Mouse (Mus musculus) monocyte, adult 5-6 weeks (primary cell): Measurements from ENCODE around the gene Dmwd. TPM values are rescaled to one million over a fixed set of nuclear protein-coding genes. Genes with fewer than 3 reads are reported as not detected.

Experiments used
- ATAC-seq: fragments of 153-309, 156-312 bp; replicated peaks from 2 replicates; pipeline ENCODE4 v1.8.0; 2017; ENCODE audit warnings: mild to moderate bottlenecking; ENCODE audit not compliant: low TSS enrichment, insufficient number of reproducible peaks, severe bottlenecking, poor library complexity, low FRiP score
- total RNA-seq: library from RNA; stranded (forward); fragments of 200-1000, 200-491, 200-594 nt; gene quantifications from 3 replicates; pipeline ENCODE4 v1.2.3, GENCODE M21; 2017

Dmwd gene
- total RNA-seq, 1 experiment from 2014 or later, result 3.2 TPM

DNA sequence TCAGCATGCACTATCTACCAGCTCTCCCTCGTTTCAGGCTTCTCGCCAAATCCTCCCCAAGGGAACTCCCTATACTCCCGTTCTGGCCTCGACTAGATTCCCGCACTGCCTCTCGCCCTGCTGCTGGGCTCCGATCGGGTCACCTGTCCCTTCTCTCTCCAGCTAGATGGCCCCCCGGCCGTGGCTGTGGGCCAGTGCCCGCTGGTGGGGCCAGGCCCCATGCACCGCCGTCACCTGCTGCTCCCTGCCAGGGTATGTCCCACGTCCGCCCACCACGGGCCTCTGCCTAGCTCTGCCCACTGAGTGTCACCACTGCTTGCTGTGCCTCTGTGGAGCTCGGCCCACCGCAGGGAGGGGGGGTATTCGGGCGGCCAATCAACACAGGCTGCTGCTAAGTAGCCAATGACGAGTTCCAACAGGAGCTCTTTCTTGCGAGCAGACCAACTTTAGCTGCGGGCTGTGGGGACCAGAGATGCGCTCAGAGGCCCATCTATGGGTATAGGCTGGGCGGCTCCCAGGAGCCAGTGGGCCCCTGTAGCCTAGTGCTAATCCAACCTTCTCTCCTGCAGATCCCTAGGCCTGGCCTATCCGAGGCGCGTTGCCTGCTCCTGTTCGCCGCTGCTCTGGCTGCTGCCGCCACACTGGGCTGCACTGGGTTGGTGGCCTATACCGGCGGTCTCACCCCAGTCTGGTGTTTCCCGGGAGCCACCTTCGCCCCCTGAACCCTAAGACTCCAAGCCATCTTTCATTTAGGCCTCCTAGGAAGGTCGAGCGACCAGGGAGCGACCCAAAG is 16.6 kb downstream of the Dmwd start:
- no peak for ATAC-seq

- peak; percentile 48 for ATAC-seq
These were observed 17.1 kb downstream of the Dmwd start for GRCm38 (mm10) chr7:19093174-19093521.

- ATAC-seq, result no peak; the same call in 1 of the 2 replicates
These were observed 17.7 kb downstream of the Dmwd start for GRCm38 (mm10) chr7:19093537-19094385.

- no peak for ATAC-seq
These were observed 18.4 kb downstream of the Dmwd start, which contains the start of gene Six5 for GRCm38 (mm10) chr7:19094471-19094825. Six5 (plus strand) TSS chr7:19094594.

GRCm38 (mm10) chr7:19094826-19095750 is 19.1 kb downstream of the Dmwd start:
- no peak for ATAC-seq

- ATAC-seq, result no peak
These were observed 19.7 kb downstream of the Dmwd start for GRCm38 (mm10) chr7:19095751-19096110.

DNA sequence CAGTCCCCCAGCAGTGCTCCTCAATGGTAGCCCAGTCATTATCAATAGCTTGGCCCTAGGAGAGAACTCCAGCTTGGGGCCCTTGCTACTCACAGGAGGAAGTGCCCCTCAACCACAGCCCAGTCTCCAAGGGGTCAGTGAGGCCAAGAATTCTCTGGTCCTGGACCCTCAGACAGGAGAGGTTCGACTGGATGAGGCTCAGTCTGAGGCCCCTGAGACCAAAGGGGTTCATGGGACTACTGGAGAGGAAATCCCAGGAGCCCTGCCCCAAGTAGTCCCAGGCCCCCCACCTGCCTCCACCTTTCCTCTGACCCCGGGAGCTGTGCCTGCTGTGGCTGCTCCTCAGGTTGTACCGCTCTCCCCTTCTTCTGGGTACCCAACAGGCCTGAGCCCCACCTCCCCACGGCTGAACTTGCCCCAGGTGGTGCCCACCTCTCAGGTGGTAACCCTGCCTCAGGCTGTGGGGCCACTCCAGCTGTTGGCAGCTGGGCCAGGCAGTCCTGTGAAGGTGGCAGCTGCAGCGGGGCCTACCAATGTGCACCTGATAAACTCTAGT is 20.5 kb downstream of the Dmwd start:
- ATAC-seq, result no peak

- no peak for ATAC-seq
These were observed 21.2 kb downstream of the Dmwd start for GRCm38 (mm10) chr7:19097217-19097616.

DNA sequence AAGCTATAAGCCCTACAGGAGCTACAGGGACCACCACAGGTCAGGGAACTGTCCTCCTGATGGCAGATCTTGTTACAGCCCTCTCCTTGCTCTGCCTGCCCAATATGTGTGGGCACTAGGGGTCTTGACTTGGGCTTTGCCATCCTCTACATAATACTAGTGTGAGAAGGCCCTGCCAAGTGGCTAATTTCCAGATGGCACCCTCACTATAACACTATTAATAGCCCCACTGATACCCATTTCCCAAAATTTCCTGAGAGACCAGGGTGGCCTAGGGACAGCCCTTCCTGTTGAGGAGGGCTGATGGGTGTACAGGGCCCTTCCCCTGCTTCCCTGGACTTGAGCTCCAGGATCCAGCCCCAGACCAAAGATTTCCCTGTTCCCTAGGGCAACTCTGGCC is 21.8 kb downstream of the Dmwd start:
- ATAC-seq, result no peak

DNA sequence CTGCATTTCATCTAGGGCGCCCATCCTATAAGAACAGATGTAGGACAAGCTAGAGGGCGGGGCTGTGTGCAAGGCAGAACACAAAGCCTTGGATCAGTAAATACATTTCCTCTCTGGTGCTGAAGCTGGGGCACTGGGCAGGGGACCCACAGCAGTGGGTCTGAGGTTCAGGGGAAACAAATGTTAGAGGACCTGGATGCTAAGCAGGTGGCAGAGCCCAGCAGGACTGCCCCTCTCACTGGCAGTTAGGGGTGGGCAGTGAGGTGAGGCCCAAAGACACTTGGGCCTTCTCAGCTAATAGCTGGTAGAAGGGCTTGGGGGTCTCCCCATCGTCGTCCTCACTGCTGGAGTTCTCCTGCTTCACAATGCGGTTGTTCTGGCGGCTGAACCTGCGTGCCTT is 22.8 kb downstream of the Dmwd start:
- no peak for ATAC-seq

DNA sequence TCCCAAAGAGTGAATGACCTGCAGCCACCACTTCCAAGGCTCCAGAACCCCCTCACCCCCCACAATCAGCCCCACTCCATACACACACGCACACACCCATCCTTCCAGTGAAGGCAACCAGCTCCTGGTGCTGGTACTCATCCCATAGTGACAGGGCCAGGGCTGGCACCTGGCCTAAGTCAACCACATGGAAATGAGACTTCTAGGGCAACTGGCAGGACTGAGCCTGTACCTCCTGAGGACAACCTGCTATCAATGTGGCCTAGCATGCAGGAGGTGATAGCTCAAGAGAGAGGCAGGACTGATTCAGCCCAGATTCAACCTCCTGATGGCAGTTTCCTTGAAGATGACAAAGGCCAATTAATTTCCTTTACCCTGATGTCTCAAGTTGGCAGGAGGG is 24.3 kb downstream of the Dmwd start:
- no peak for ATAC-seq

DNA sequence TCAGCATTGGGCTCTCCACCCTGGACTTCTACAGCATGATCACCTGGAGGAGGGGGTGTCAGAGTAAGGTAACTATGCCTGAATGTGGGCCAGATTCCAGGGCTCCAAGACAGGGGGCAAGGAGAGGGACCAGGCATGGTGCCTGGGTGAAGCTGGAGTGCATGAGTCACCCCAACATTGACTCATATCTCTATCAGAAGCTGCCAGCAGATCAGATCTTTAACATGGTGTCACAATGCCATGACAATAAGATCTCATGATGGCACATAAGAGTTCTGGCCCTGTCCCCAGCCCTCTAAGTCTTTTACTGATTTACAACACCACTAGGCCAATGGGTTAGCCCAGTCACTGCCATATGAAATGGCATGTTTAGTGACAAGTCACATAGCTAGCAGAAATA is 27.7 kb downstream of the Dmwd start:
- ATAC-seq, result no peak

DNA sequence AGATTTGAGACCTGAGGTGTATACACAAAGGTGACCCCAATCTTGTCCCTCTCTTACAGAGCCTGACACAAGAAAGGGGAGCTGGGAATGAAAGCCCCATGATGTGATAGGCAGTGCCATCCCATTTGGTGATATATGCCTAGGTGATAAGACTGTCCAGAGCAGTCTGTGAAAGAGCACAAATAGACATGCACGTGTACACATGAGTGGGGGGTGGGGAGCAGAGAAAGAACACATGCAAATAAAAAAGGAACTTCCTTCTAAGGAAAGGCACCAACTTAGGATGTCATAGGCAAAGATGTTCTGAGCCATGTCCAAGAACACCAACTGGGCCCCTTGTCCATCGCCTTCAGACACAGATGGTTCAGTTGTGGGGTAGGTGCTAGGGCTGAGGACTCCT is 28.5 kb downstream of the Dmwd start:
- no peak for ATAC-seq

GRCm38 (mm10) chr7:19107436-19107835 is 31.4 kb downstream of the Dmwd start:
- ATAC-seq, result no peak

DNA sequence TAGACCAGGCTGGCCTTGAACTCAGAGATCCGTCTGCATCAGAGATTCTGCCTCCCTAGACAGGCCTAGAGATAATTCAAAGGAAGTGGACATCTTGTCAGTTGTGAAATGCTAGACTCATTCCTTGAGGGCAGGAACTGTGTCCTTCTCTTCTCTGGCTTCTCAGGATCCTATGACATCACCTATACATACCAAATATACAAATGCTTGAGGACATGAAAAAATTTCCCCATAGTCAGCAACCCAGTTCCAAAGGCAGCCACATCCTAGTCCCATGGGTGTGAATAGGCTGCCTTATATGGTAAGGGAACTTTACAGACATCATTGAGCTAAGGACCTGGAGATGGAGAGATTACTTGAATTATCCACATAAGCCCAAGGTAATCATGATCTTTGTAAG is 33.5 kb downstream of the Dmwd start:
- ATAC-seq, result no peak

DNA sequence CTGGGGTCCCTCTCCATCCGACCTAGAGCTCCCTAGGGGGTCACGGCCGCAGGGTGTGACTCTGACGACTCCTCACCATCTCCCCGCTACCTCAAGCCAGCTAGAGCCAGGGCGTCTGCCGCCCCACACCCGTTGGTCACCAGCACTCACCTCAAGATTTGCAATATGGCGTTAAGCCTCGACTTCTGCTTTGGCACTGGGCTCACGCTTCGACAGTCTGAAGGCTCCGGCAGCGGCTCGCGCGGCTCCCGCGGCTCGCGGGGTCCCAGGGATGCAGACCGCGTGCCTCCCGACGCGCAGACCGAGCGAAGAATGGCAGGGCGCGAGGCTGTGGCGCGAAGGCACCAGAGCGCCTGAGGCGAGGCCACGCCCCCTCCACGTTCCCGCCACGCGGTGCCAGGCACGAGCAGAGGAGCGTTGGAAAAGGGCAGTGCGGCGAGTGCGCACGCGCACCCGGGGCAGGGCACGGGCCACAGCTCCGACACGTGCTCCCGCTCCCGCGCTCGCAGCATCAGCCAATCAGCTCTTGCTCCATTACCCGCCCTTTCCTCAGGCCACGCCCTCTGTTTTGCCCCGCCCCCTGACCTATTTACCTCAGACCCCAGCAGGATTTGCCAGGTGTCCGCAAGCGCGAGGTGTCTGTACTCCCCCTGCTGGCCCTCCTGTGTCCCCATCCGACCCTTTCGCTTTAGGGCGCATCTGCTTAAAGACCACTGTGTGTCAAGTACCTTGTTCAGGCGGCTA is 42.2 kb downstream of the Dmwd start, which contains the start of gene Gm4969:
Gene Gm4969, minus strand, starts transcription at position 341 of the 744 bp plus-strand sequence.
- ATAC-seq, result no peak

GRCm38 (mm10) chr7:19119083-19119482 is 43.1 kb downstream of the Dmwd start:
- ATAC-seq, result no peak
